Mouse (Mus musculus): ENCODE measurements around the gene Nppb. TPM values are rescaled to one million over a fixed set of nuclear protein-coding genes. Genes with fewer than 3 reads are reported as not detected.
A peak's percentile ranks its signal among the peaks of the same experiment; 100 is the strongest.

Gene Nppb
- total and polyA plus RNA-seq, 3 experiments: not detected

DNA sequence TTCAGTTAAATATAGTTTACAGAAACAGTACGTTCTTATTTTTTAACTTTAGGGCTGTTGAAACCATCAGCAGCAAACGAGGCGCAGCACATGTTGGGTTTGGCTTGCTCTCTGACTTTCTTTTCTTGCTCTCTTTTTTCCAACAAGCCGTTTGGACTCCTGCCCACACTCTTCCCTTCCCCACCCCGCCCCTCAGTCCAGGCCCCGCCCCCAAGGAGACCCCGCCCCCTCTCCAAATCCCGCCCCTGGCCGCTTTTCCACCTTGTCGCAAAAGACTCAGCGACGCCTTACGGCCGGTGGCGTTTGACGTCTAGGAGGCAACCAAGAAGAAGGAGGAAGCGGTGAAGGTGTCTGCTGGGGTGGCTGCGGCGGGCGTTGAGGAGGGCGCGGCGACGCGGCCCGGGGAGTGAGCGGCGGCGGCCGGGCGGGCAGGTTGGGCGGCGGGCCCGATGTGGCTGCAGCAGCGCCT is 45.0 kb upstream of the Nppb start, which contains the start of gene 2510039O18Rik (continued):
- peak; percentile 67 for TF ChIP-seq KAT2A (conservative IDR thresholded peaks at IDR 0.05; ENCODE audit: low read depth, low read length)
- no peak for TF ChIP-seq GABPA (IDR thresholded peaks at IDR 0.05; ENCODE audit: low read depth, low read length)
- TF ChIP-seq ZKSCAN1 (IDR thresholded peaks at IDR 0.05; ENCODE audit: low read depth, low read length): no peak
- TF ChIP-seq ELF1 (IDR thresholded peaks at IDR 0.05; ENCODE audit: low read depth, low read length): peak; percentile 79
- no peak for TF ChIP-seq JUND (IDR thresholded peaks at IDR 0.05; ENCODE audit: low read depth, low read length)
- peak; percentile 70 for TF ChIP-seq ZMIZ1 (IDR thresholded peaks at IDR 0.05; ENCODE audit: low read depth, low read length)
- TF ChIP-seq ZNF384 (IDR thresholded peaks at IDR 0.05; ENCODE audit: low read depth, low read length): peak; percentile 44; the same call in 1 of the 2 replicates
- TF ChIP-seq HCFC1 (IDR thresholded peaks at IDR 0.05; ENCODE audit: low read depth, low read length): peak; percentile 84
- no peak for TF ChIP-seq RCOR1 (IDR thresholded peaks at IDR 0.05; ENCODE audit: low read depth, low read length)
- no peak for TF ChIP-seq GATA1 (IDR thresholded peaks at IDR 0.05; ENCODE audit: low read depth, low read length)
- no peak for TF ChIP-seq MYB (IDR thresholded peaks at IDR 0.05; ENCODE audit: low read depth, low read length)
- TF ChIP-seq ZC3H11A (IDR thresholded peaks at IDR 0.05; ENCODE audit: low read depth, low read length): no peak
- TF ChIP-seq CHD1 (IDR thresholded peaks at IDR 0.05; ENCODE audit: low read depth, low read length): 0 out of 2 replicates have a peak, but pooled peaks have one; percentile 65
- TF ChIP-seq MXI1 (IDR thresholded peaks at IDR 0.05; ENCODE audit: low read depth, low read length): peak; percentile 80
- TF ChIP-seq BHLHE40 (IDR thresholded peaks at IDR 0.05; ENCODE audit: borderline replicate concordance, low read depth, low read length): no peak

- Histone ChIP-seq H3K4me3 (ENCODE audit: control insufficient read depth in 1 of 2, insufficient read depth in 1 of 2, low read depth in 2 of 2, low read length in 2 of 2) (peak overlapping the region; percentile 77 to 96), H3K27ac (ENCODE audit: control insufficient read depth, low read depth, low read length) (peak overlapping the region; percentile 18; the same call in 1 of the 2 replicates), H3K9ac (ENCODE audit: control insufficient read depth, low read depth, low read length, poor library complexity, severe bottlenecking) (peak overlapping the region; percentile 86), H3K4me1 (ENCODE audit: control insufficient read depth in 1 of 2, insufficient read depth in 2 of 2, low read length in 2 of 2) (peaks cover 7 to 30% of the 10 kb centered on the region in 2 experiments), H3K36me3 (ENCODE audit: control insufficient read depth in 1 of 2, insufficient read depth in 2 of 2, low read length in 2 of 2) (peaks cover 0 to 8% of the 10 kb centered on the region in 2 experiments), H3K27me3 (ENCODE audit: control insufficient read depth in 1 of 2, insufficient read depth in 2 of 2, low read length in 2 of 2) (no peaks in the 10 kb centered on the region), H3K79me2 (ENCODE audit: control insufficient read depth, insufficient read depth, low read length, poor library complexity) (peaks cover 36% of the 10 kb centered on the region), H3K9me3 (replicated peaks; ENCODE audit: insufficient read depth, low read length) (no peaks in the 10 kb centered on the region)
- DNase-seq (ENCODE audit: low read depth, low spot score): peak; percentile 37
- TF ChIP-seq MAX (IDR thresholded peaks at IDR 0.05; ENCODE audit: low read length) (no peak), SIN3A (IDR thresholded peaks at IDR 0.05; ENCODE audit: low read length) (peak; percentile 1; the same call in 1 of the 2 replicates)
Measured at GRCm38 (mm10) chr4:147941045-147942020, 44.3 kb upstream of the Nppb start.
